Mouse (Mus musculus) erythroblast, embryonic 14.5 days (primary cell): ENCODE results near the gene Vps37d.
"Not testable (repeated sequence)": the region's sequence is repeated elsewhere in the genome, so short reads cannot be mapped to it uniquely, and the experiment has no call there.

Source experiments
- GATA1 ChIP-seq: IDR thresholded peaks from 2 replicates; pipeline ENCODE4 v1.6.1; 2012; ENCODE audit warnings: low read length, inconsistent platforms, mixed read lengths
- TAL1 ChIP-seq: IDR thresholded peaks from 3 replicates; pipeline ENCODE4 v1.6.1; 2012; ENCODE audit warnings: low read length, inconsistent platforms, mixed read lengths

DNA sequence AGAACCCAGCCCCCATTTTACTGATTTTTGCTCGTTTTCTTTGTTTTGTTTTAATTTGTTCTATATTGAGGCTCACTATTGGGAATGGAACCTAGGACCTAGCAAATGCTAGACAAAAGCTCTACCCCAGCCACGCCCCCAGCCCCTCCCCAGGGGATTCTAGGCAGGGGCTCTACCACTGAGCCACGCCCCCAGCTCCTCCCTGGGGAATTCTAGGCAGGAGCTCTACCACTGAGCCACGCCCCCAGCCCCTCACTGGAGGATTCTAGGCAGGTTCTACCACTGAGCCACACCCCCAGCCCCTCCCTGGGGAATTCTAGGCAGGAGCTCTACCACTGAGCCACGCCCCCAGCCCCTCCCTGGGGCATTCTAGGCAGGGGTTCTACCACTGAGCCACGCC is 28.8 kb downstream of the Vps37d start:
- not testable (repeated sequence) for TF ChIP-seq GATA1, TAL1
